Mouse (Mus musculus) hindbrain, embryonic 10.5 days (tissue): ENCODE results near the gene Olfr1380. TPM values are rescaled to one million over a fixed set of nuclear protein-coding genes. Genes with fewer than 3 reads are reported as not detected.
"Not testable (repeated sequence)": the region's sequence is repeated elsewhere in the genome, so short reads cannot be mapped to it uniquely, and the experiment has no call there.

Experiments
- DNase-seq: peaks from one replicate; pipeline ENCODE4 v3.0.0-alpha.2; 2017; ENCODE audit warnings: low spot score
- H3K27ac ChIP-seq: fragments of 300-500 bp; sonication (generic); 2 replicates; pipeline ENCODE4 v1.5.1; 2016; ENCODE audit warnings: mild to moderate bottlenecking, moderate library complexity
- H3K27me3 ChIP-seq: fragments of 300-500 bp; sonication (generic); 2 replicates; pipeline ENCODE4 v1.6.1; 2016; ENCODE audit warnings: mild to moderate bottlenecking; ENCODE audit not compliant: poor library complexity, insufficient read depth, severe bottlenecking
- H3K36me3 ChIP-seq: fragments of 300-500 bp; sonication (generic); 2 replicates; pipeline ENCODE4 v1.6.1; 2016; ENCODE audit warnings: mild to moderate bottlenecking, moderate library complexity
- H3K4me1 ChIP-seq: fragments of 300-500 bp; sonication (generic); replicated peaks from 2 replicates; pipeline ENCODE4 v1.6.1; 2016; ENCODE audit warnings: mild to moderate bottlenecking
- H3K4me3 ChIP-seq: fragments of 300-500 bp; sonication (generic); 2 replicates; pipeline ENCODE4 v1.5.1; 2016; ENCODE audit warnings: mild to moderate bottlenecking, moderate library complexity
- H3K9me3 ChIP-seq: fragments of 300-500 bp; sonication (generic); 2 replicates; pipeline ENCODE4 v1.6.1; 2016; ENCODE audit warnings: mild to moderate bottlenecking, moderate library complexity
- WGBS: fragments of 180-500 bp; shearing (Covaris S2); methylation state at CpG from one replicate; pipeline ENCODE4 v1.1.7; 2016; 5-methylcytosine and 5-hydroxymethylcytosine counted together
- polyA plus RNA-seq: library from polyadenylated mRNA; unstranded; fragments of >200 nt; fragmentation: Nextera tagmentation; extraction: Ambion mirVana; gene quantifications from 2 replicates; pipeline ENCODE4 v1.2.1, GENCODE M21; 2016

Gene Olfr1380
- not detected in 2 replicates for polyA plus RNA-seq

DNA sequence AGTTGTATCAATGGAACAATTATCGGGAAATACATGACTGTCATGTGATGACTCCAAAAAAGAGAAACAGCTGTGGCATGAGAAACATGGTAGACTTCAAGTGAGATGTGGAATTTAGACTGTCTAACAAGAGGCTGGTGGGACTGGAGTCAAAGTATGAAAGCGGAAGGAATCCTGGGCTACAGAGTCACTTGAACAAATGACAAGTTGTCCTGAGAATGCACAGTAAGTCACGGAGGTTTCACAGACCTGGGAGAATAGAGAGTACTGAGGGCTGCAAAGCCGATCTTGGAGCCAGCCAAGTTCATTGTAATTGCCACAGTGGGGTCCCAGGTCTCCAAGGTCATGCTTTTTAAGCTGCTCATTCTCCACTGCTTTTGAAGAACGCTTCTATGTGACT lies at the start of gene Olfr1380:
Gene Olfr1380, plus strand, starts transcription at position 301 of the 400 bp plus-strand sequence.
- H3K4me1 ChIP-seq, H3K27ac ChIP-seq, H3K9me3 ChIP-seq, H3K27me3 ChIP-seq, H3K4me3 ChIP-seq, H3K36me3 ChIP-seq, DNase-seq: not testable (repeated sequence)
- 69% methylated on average over 5 of the region's 5 CpGs for WGBS

DNA sequence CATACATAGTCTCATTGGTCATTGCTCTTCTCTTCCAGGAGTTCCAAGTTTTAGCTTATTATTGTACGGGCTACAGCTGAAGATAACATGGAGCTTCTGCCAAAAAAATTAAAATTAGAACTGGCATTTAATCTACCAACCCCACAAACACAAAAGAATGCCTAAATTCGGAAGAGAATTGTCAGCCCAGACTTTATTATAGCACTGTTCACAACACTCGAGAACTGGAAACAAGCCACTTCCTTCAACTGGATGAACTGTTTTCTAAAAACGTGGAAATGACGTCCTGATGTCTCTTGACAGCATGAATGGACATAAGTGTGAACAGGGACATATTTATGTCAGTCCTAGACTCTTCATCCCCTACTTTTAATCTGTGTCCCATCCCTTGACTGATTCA lies 38.6 kb upstream of the Olfr1380 start:
- Histone ChIP-seq H3K4me3 (no peak overlapping the region), H3K27me3 (no peaks in the 10 kb centered on the region), H3K4me1 (no peaks in the 10 kb centered on the region), H3K36me3 (no peaks in the 10 kb centered on the region), H3K27ac (no peak overlapping the region), H3K9me3 (no peaks in the 10 kb centered on the region)
- no peak for DNase-seq
- WGBS, result 79% methylated on average over 5 of the region's 5 CpGs

DNA sequence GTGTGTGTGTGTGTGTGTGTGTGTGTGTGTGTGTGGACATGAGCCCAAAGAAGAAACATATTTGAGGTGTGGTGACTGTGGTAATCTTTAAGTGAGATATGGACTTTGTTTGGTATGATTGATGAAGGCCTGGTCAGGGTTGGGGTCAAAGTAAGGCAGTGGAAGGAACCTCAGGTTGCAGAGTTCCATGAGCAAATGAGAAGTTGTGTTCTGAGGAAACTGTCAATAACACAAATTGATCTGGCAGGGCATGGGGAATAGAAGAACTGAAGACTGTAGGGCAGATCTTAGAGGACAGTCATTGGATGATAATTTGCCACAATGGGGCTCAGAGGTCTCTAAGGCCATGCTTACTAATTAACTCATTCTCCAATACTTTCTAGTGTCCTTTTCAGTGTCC lies 37.3 kb upstream of the Olfr1380 start, which contains the start of gene Olfr1383:
Gene Olfr1383, plus strand, starts transcription at position 301 of the 400 bp plus-strand sequence.
- Histone ChIP-seq H3K36me3 (no peaks in the 10 kb centered on the region), H3K9me3 (no peaks in the 10 kb centered on the region)

DNA sequence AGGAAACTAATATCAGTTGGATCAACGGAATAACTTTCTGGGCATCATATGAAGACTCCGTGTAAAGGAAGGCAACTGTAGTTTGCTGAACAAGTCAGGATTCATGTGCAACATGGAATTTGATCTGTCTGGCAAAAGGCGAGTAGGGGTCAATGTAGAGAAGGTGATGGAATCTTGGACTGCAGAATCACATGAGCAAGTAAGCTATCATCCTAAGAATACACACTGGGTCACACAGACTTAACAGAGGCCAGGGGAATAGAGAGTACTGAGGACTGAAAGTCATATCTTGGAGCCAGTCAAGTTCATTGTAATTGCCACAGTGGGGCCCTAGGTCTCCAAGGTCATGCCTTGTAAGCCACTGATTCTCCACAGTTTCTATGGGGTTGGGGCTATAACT lies 28.7 kb upstream of the Olfr1380 start, which contains the start of gene Olfr1382:
Gene Olfr1382, plus strand, starts transcription at position 301 of the 400 bp plus-strand sequence.
- no peaks in the 10 kb centered on the region for H3K9me3 ChIP-seq
- H3K4me1 ChIP-seq, result no peaks in the 10 kb centered on the region
- H3K27me3 ChIP-seq, result no peaks in the 10 kb centered on the region
- no peaks in the 10 kb centered on the region for H3K36me3 ChIP-seq
- WGBS, result 83% methylated on average over 3 of the region's 3 CpGs
- no peak within 1 kb of the TSS for H3K4me3 ChIP-seq
- DNase-seq, result no peak
- no peak within 1 kb of the TSS for H3K27ac ChIP-seq

More for the DNA sequence above, 37.3 kb upstream of the Olfr1380 start, which contains the start of gene Olfr1383:
- no peak within 1 kb of the TSS for H3K4me3 ChIP-seq
- DNase-seq, result no peak
- no peak within 1 kb of the TSS for H3K27ac ChIP-seq
- no peaks in the 10 kb centered on the region for H3K27me3 ChIP-seq
- no peaks in the 10 kb centered on the region for H3K4me1 ChIP-seq

DNA sequence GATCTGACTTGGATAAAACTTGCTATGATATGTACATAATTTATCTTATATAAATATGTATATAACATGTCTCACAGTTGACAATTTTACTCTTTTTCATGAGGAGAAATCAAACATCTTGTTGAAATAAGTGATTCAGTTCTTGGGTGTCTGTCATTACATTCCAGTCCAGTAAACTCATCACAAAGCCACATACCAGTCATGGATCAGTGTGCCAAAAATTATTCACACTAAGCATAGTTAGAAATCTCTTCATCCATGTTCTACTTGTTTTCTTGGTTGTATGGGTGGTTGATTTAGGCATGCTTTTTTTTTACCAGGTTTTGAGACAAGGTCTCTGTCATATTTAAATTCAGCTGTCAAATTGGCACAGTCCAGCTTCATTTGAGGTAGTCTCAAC lies 23.9 kb upstream of the Olfr1380 start:
- Histone ChIP-seq H3K27me3 (no peaks in the 10 kb centered on the region), H3K27ac (no peak overlapping the region), H3K4me3 (no peak overlapping the region), H3K4me1 (no peaks in the 10 kb centered on the region), H3K9me3 (no peaks in the 10 kb centered on the region), H3K36me3 (no peaks in the 10 kb centered on the region)
- DNase-seq, result no peak

DNA sequence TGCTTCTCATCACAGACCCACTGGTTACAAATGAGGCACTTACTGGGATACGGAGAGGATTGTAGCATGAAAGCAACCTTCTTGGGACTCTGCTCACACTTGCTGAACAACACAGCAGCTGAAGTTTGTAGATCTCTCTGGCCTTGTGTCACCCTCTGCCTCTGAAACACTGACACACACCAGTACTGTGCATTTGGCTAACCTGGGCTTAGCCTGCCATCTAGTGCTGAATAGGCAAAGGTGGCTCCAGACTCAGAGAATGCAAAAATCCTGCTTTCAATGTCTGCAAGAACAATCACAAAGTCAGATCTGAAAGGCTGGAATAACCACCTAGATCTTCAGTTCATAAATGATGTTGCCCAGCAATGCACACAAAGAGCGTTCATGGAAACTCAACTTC lies 20.0 kb upstream of the Olfr1380 start:
- H3K4me3 ChIP-seq, H3K27me3 ChIP-seq, H3K27ac ChIP-seq, H3K9me3 ChIP-seq, DNase-seq, H3K36me3 ChIP-seq, H3K4me1 ChIP-seq: not testable (repeated sequence)
- 84% methylated on average over 2 of the region's 2 CpGs for WGBS

DNA sequence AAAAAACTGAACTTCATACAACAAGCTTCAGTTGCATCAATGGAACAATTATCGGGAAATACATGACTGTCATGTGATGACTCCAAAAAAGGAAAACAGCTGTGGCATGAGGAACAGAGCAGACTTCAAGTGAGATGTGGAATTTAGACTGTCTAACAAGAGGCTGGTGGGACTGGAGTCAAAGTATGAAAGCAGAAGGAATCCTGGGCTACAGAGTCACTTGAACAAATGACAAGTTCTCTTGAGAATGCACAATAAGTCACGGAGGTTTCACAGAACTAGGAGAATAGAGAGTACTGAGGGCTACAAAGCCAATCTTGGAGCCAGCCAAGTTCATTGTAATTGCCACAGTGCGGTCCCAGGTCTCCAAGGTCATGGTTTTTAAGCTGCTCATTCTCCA lies 13.5 kb upstream of the Olfr1380 start, which contains the start of gene Olfr1381:
Gene Olfr1381, plus strand, starts transcription at position 301 of the 400 bp plus-strand sequence.
- H3K27me3 ChIP-seq, H3K27ac ChIP-seq, H3K36me3 ChIP-seq, H3K4me1 ChIP-seq, DNase-seq, H3K4me3 ChIP-seq, H3K9me3 ChIP-seq: not testable (repeated sequence)
- 68% methylated on average over 3 of the region's 3 CpGs for WGBS

DNA sequence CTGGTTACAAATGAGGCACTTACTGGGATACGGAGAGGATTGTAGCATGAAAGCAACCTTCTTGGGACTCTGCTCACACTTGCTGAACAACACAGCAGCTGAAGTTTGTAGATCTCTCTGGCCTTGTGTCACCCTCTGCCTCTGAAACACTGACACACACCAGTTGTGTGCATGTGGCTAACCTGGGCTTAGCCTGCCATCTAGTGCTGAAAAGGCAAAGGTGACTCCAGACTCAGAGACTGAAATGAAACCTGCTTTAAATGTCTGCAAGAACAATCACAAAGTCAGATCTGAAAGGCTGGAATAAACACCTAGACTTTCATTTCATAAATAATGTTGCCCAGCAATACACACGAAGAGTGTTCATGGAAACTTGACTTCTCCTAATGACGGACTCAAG lies 2.6 kb upstream of the Olfr1380 start:
- not testable (repeated sequence) for H3K36me3 ChIP-seq, H3K9me3 ChIP-seq, H3K4me3 ChIP-seq, H3K27ac ChIP-seq, H3K4me1 ChIP-seq, DNase-seq, H3K27me3 ChIP-seq
- 78% methylated on average over 3 of the region's 3 CpGs for WGBS

DNA sequence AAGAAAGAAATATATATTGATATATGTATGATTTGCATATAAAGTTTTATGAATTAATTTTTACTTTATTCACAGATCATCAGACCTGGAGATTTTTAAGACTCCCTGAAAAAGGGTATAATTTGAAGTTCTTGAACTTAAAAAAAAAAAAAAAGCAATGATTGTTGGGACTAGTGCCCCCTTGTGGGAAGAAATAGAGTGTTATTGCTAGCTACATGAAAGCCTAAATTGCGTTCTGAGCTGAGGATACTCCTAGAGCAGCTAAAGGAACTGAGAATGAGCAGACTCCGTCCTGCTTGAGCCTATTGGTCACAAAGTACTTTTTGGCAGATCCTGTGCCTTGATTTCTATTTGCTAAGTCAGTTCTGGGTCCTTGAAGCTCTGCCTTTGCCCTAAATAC lies 18.4 kb downstream of the Olfr1380 start:
- H3K27ac ChIP-seq, H3K4me3 ChIP-seq, H3K27me3 ChIP-seq, DNase-seq, H3K4me1 ChIP-seq, H3K36me3 ChIP-seq, H3K9me3 ChIP-seq: not testable (repeated sequence)
- 36% methylated on average over 2 of the region's 2 CpGs for WGBS

DNA sequence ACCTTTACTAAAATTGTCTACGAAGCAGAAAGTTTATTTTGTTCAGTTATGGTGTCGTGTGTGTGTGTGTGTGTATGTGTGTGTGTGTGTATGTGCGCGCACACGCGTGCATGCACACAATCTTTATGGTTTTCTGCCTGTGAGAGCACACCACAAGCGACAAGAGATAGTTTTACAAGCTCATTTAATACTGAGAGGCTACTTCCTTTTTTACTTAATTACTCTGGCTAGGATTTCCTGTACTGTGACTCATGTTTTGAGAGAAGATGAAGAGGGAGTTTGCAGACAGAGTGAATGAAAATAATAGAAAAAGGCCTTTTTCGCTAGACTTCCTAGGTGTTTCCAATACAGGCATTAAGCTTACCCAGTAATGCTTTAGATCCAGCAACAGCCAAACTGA lies 23.8 kb downstream of the Olfr1380 start:
- not testable (repeated sequence) for DNase-seq, H3K27ac ChIP-seq, H3K4me1 ChIP-seq, H3K9me3 ChIP-seq, H3K36me3 ChIP-seq, H3K4me3 ChIP-seq, H3K27me3 ChIP-seq
- WGBS, result 87% methylated on average over 8 of the region's 8 CpGs

DNA sequence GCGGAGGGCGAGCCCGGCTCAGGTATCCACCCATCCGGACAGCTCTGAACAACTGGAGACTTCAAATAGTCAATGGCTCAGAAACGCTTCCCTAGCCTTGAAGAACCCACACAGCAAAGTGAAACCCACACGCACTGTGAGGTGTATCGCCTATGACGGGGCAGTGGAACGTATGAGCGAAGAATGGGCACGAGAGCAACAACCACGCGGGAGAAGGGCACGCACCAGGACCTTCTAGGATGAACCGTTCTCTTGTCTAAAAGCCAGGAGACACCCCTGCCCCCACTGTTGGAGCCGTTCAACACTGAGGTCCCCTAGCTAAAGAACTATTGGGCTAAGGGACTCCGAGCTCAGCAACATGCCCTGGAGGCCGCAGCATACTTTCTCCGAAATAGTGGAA lies 33.5 kb downstream of the Olfr1380 start:
- 91% methylated on average over 19 of the region's 19 CpGs for WGBS
- DNase-seq, result no peak
- Histone ChIP-seq H3K4me3 (no peak overlapping the region), H3K36me3 (no peaks in the 10 kb centered on the region), H3K4me1 (no peaks in the 10 kb centered on the region), H3K27ac (no peak overlapping the region), H3K9me3 (no peaks in the 10 kb centered on the region), H3K27me3 (no peaks in the 10 kb centered on the region)

DNA sequence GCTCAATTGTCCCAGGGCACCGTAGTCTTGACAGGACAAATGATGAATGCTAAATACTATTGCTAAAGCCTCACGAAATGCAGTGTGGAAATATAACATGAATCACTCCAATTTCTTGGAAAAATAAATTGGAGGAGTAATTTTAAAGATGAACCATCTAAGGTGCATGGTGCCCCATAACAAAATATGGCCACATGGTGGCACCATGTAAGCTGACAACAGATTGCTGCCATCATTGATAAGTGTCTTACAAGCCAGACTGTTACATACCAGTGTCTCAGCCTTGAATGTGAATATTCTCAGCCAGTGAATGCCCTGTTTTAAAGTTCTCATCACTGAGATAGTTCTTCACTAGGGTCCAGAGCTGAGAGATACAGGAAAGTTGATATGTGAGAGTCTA lies 40.5 kb downstream of the Olfr1380 start:
- not testable (repeated sequence) for H3K4me3 ChIP-seq, H3K4me1 ChIP-seq, H3K9me3 ChIP-seq, DNase-seq, H3K27me3 ChIP-seq, H3K27ac ChIP-seq, H3K36me3 ChIP-seq
- WGBS, result 78% methylated on average over 2 of the region's 2 CpGs

DNA sequence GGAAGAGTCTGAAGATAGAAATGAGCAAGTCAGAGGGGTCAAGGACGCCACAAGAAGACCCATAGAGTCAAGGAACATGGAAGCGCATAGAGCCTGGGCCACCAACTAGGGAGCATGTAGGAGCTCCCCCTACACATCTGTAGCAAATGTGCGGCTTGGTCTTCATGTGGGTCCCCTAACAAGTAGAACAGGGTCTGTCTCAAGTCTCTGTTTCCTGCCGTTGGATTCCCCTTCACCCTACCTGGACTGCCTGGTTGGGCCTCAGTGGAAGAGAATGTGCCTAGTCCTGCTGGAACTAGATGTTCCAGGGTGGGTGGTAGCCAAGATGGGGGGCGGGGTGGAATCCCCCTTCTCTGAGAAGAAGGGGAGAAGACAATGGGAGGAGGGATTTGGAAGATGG lies 51.6 kb downstream of the Olfr1380 start:
- not testable (repeated sequence) for H3K4me3 ChIP-seq, H3K36me3 ChIP-seq, H3K27ac ChIP-seq, H3K9me3 ChIP-seq, DNase-seq
- peaks cover 15% of the 10 kb centered on the region for H3K4me1 ChIP-seq
- WGBS, result 80% methylated on average over 5 of the region's 5 CpGs
- peaks cover 65% of the 10 kb centered on the region for H3K27me3 ChIP-seq
